Mouse (Mus musculus) forebrain, embryonic 15.5 days (tissue): ENCODE data around the gene Sema3c. TPM values are rescaled to one million over a fixed set of nuclear protein-coding genes. Genes with fewer than 3 reads are reported as not detected.
A peak's percentile ranks its signal among the peaks of the same experiment; 100 is the strongest.

Experiments
- ATAC-seq: fragments of 200-750 bp; cut with Nextera tagmentation; replicated peaks from 2 replicates; pipeline ENCODE4 v1.8.0; 2017; ENCODE audit warnings: mild to moderate bottlenecking, moderate TSS enrichment, moderate library complexity
- H3K27ac ChIP-seq: fragments of 300-500 bp; sonication (generic); replicated peaks from 2 replicates; pipeline ENCODE4 v1.5.1; 2015; ENCODE audit warnings: mild to moderate bottlenecking, inconsistent platforms
- H3K27me3 ChIP-seq: fragments of 300-500 bp; sonication (generic); 2 replicates; pipeline ENCODE4 v1.6.1; 2015; ENCODE audit warnings: inconsistent platforms
- H3K36me3 ChIP-seq: fragments of 300-500 bp; sonication (generic); 2 replicates; pipeline ENCODE4 v1.6.1; 2015; ENCODE audit warnings: mild to moderate bottlenecking, inconsistent platforms
- H3K4me1 ChIP-seq: fragments of 300-500 bp; sonication (generic); 2 replicates; pipeline ENCODE4 v1.6.1; 2015; ENCODE audit warnings: inconsistent platforms
- H3K4me2 ChIP-seq: fragments of 300-500 bp; sonication (generic); replicated peaks from 2 replicates; pipeline ENCODE4 v1.6.1; 2015; ENCODE audit warnings: mild to moderate bottlenecking, inconsistent platforms
- H3K4me3 ChIP-seq: fragments of 300-500 bp; sonication (generic); 2 replicates; pipeline ENCODE4 v1.5.1; 2015; ENCODE audit warnings: mild to moderate bottlenecking, inconsistent platforms
- H3K9ac ChIP-seq: fragments of 300-500 bp; sonication (generic); replicated peaks from 2 replicates; pipeline ENCODE4 v1.6.1; 2015; ENCODE audit warnings: mild to moderate bottlenecking, inconsistent platforms
- H3K9me3 ChIP-seq: fragments of 300-500 bp; sonication (generic); 2 replicates; pipeline ENCODE4 v1.6.1; 2016; ENCODE audit warnings: inconsistent platforms
- WGBS: fragments of 180-500 bp; shearing (Covaris S2); methylation state at CpG from one replicate; pipeline ENCODE4 v1.1.7; 2015; ENCODE audit warnings: mixed read lengths; 5-methylcytosine and 5-hydroxymethylcytosine counted together
- polyA plus RNA-seq: library from polyadenylated mRNA; unstranded; fragments of >200 nt; fragmentation: Nextera tagmentation; extraction: Ambion mirVana; gene quantifications from 2 replicates; pipeline ENCODE4 v1.2.1, GENCODE M21; 2015

Gene Sema3c
- polyA plus RNA-seq, 1 experiment from 2014 or later, result 34.9 TPM

GRCm38 (mm10) chr5:17739805-17740204, 165.7 kb downstream of the Sema3c start:
- ATAC-seq, result no peak
- Histone ChIP-seq H3K27me3 (no peaks in the 10 kb centered on the region), H3K9me3 (no peaks in the 10 kb centered on the region), H3K36me3 (no peaks in the 10 kb centered on the region), H3K9ac (no peak overlapping the region), H3K4me3 (no peak overlapping the region), H3K27ac (no peak overlapping the region), H3K4me1 (no peaks in the 10 kb centered on the region), H3K4me2 (no peak overlapping the region)
- 54% methylated on average over 3 of the region's 3 CpGs for WGBS

- Histone ChIP-seq H3K4me1 (no peaks in the 10 kb centered on the region), H3K9ac (no peak overlapping the region), H3K27me3 (no peaks in the 10 kb centered on the region), H3K36me3 (no peaks in the 10 kb centered on the region), H3K27ac (no peak overlapping the region), H3K9me3 (no peaks in the 10 kb centered on the region), H3K4me3 (no peak overlapping the region), H3K4me2 (no peak overlapping the region)
- ATAC-seq, result no peak
These were observed 172.4 kb downstream of the Sema3c start for GRCm38 (mm10) chr5:17746520-17746919.

GRCm38 (mm10) chr5:17747143-17747542, 173.1 kb downstream of the Sema3c start:
- H3K36me3 ChIP-seq, result no peaks in the 10 kb centered on the region
- ATAC-seq, result no peak
- H3K9me3 ChIP-seq, result no peaks in the 10 kb centered on the region
- H3K4me2 ChIP-seq, result no peak overlapping the region
- H3K27ac ChIP-seq, result no peak overlapping the region
- 29% methylated on average over 5 of the region's 5 CpGs for WGBS
- H3K9ac ChIP-seq, result no peak overlapping the region
- H3K4me3 ChIP-seq, result no peak overlapping the region
- H3K27me3 ChIP-seq, result no peaks in the 10 kb centered on the region
- no peaks in the 10 kb centered on the region for H3K4me1 ChIP-seq

- Histone ChIP-seq H3K4me2 (no peak overlapping the region), H3K36me3 (no peaks in the 10 kb centered on the region), H3K4me3 (no peak overlapping the region), H3K27ac (no peak overlapping the region), H3K9me3 (no peaks in the 10 kb centered on the region), H3K27me3 (no peaks in the 10 kb centered on the region), H3K9ac (no peak overlapping the region), H3K4me1 (no peaks in the 10 kb centered on the region)
- WGBS, result 70% methylated on average over 3 of the region's 3 CpGs
- ATAC-seq, result no peak
These were observed 174.2 kb downstream of the Sema3c start for GRCm38 (mm10) chr5:17748293-17748692.

- Histone ChIP-seq H3K27ac (no peak overlapping the region), H3K9ac (no peak overlapping the region), H3K4me3 (no peak overlapping the region), H3K36me3 (no peaks in the 10 kb centered on the region), H3K4me2 (no peak overlapping the region), H3K9me3 (no peaks in the 10 kb centered on the region), H3K27me3 (no peaks in the 10 kb centered on the region), H3K4me1 (no peaks in the 10 kb centered on the region)
- 90% methylated on average over 7 of the region's 7 CpGs for WGBS
- no peak for ATAC-seq
These were observed 179.5 kb downstream of the Sema3c start for GRCm38 (mm10) chr5:17753471-17754005.

GRCm38 (mm10) chr5:17766006-17766677, 192.1 kb downstream of the Sema3c start:
- Histone ChIP-seq H3K27ac (no peak overlapping the region), H3K4me1 (no peaks in the 10 kb centered on the region), H3K4me2 (no peak overlapping the region), H3K4me3 (no peak overlapping the region), H3K27me3 (no peaks in the 10 kb centered on the region), H3K36me3 (no peaks in the 10 kb centered on the region), H3K9ac (no peak overlapping the region), H3K9me3 (no peaks in the 10 kb centered on the region)
- ATAC-seq, result peak; percentile 83
- WGBS, result 51% methylated on average over 4 of the region's 4 CpGs

- Histone ChIP-seq H3K4me2 (no peak overlapping the region), H3K9ac (no peak overlapping the region), H3K27me3 (no peaks in the 10 kb centered on the region), H3K4me1 (no peaks in the 10 kb centered on the region), H3K36me3 (no peaks in the 10 kb centered on the region), H3K27ac (no peak overlapping the region), H3K9me3 (no peaks in the 10 kb centered on the region), H3K4me3 (no peak overlapping the region)
- ATAC-seq, result no peak
- WGBS, result 79% methylated on average over 2 of the region's 2 CpGs
These were observed 196.2 kb downstream of the Sema3c start for GRCm38 (mm10) chr5:17770328-17770727.

GRCm38 (mm10) chr5:17776571-17776970, 202.5 kb downstream of the Sema3c start:
- H3K27me3 ChIP-seq, result no peaks in the 10 kb centered on the region
- 91% methylated on average over 6 of the region's 6 CpGs for WGBS
- no peaks in the 10 kb centered on the region for H3K36me3 ChIP-seq
- H3K4me3 ChIP-seq, result no peak overlapping the region
- no peaks in the 10 kb centered on the region for H3K9me3 ChIP-seq
- no peak for ATAC-seq
- no peaks in the 10 kb centered on the region for H3K4me1 ChIP-seq
- no peak overlapping the region for H3K4me2 ChIP-seq
- no peak overlapping the region for H3K9ac ChIP-seq
- no peak overlapping the region for H3K27ac ChIP-seq

Other genes with a start within 250 kb of the Sema3c start
- gene Speer4f2, start 201.1 kb upstream of the Sema3c start, polyA plus RNA-seq, result not detected in 2 replicates
- gene Speer4f1, start 98.2 kb upstream of the Sema3c start, polyA plus RNA-seq, result not detected in 2 replicates